Mouse (Mus musculus): ENCODE measurements around the gene Tcap.

GRCm38 (mm10) chr11:98408872-98409271 lies 25.3 kb downstream of the Tcap start:
- no peak for TF ChIP-seq POLR2A (IDR thresholded peaks at IDR 0.05; ENCODE audit: control insufficient read depth, extremely low read depth, insufficient read depth, low read length, poor library complexity)
- no peak for TF ChIP-seq CTCF (IDR thresholded peaks at IDR 0.05; ENCODE audit: borderline replicate concordance, control insufficient read depth, extremely low read depth, insufficient read depth, low read length, poor library complexity)

All from thymus, adult 2 months (tissue).